Mouse (Mus musculus) hindbrain, embryonic 11.5 days (tissue): ENCODE data around the gene Twf2. TPM values are rescaled to one million over a fixed set of nuclear protein-coding genes. Genes with fewer than 3 reads are reported as not detected.

Experiments
- ATAC-seq: fragments of 200-750 bp; cut with Nextera tagmentation; 2 replicates; pipeline ENCODE4 v1.8.0; 2017; ENCODE audit warnings: mild to moderate bottlenecking, moderate TSS enrichment, moderate library complexity; ENCODE audit not compliant: low FRiP score
- DNase-seq: peaks from one replicate; pipeline ENCODE4 v3.0.0-alpha.2; 2015; ENCODE audit warnings: low spot score
- H3K27ac ChIP-seq: fragments of 300-500 bp; sonication (generic); 2 replicates; pipeline ENCODE4 v1.5.1; 2014; ENCODE audit warnings: mild to moderate bottlenecking, low read depth, low read length
- H3K27me3 ChIP-seq: fragments of 300-500 bp; sonication (generic); 2 replicates; pipeline ENCODE4 v1.6.1; 2014; ENCODE audit warnings: mild to moderate bottlenecking, low read length, moderate library complexity, mixed read lengths; ENCODE audit not compliant: control insufficient read depth, insufficient read depth
- H3K36me3 ChIP-seq: fragments of 300-500 bp; sonication (generic); 2 replicates; pipeline ENCODE4 v1.6.1; 2014; ENCODE audit warnings: mild to moderate bottlenecking, low read length, moderate library complexity, mixed read lengths; ENCODE audit not compliant: control insufficient read depth, insufficient read depth
- H3K4me1 ChIP-seq: fragments of 300-500 bp; sonication (generic); replicated peaks from 2 replicates; pipeline ENCODE4 v1.6.1; 2014; ENCODE audit warnings: low read length, mixed read lengths; ENCODE audit not compliant: control insufficient read depth, insufficient read depth
- H3K4me2 ChIP-seq: fragments of 300-500 bp; sonication (generic); replicated peaks from 2 replicates; pipeline ENCODE4 v1.6.1; 2014; ENCODE audit warnings: mild to moderate bottlenecking, low read depth, low read length
- H3K4me3 ChIP-seq: fragments of 300-500 bp; sonication (generic); 2 replicates; pipeline ENCODE4 v1.5.1; 2014; ENCODE audit warnings: low read depth, low read length
- H3K9ac ChIP-seq: fragments of 300-500 bp; sonication (generic); 2 replicates; pipeline ENCODE4 v1.6.1; 2014; ENCODE audit warnings: low read depth, low read length
- H3K9me3 ChIP-seq: fragments of 300-500 bp; sonication (generic); 2 replicates; pipeline ENCODE4 v1.6.1; 2016; ENCODE audit warnings: low read length; ENCODE audit not compliant: control insufficient read depth
- WGBS: fragments of 180-500 bp; shearing (Covaris S2); extraction: QIAGEN DNeasy Blood & Tissue Kit; methylation state at CpG from one replicate; pipeline ENCODE4 v1.1.7; 2014; 5-methylcytosine and 5-hydroxymethylcytosine counted together
- polyA plus RNA-seq: library from polyadenylated mRNA; unstranded; fragments of >200 nt; fragmentation: Nextera tagmentation; extraction: Ambion mirVana; gene quantifications from 2 replicates; pipeline ENCODE4 v1.2.1, GENCODE M21; 2014

The Twf2 gene
- 57.3 and 59.6 TPM in 2 replicates for polyA plus RNA-seq

DNA sequence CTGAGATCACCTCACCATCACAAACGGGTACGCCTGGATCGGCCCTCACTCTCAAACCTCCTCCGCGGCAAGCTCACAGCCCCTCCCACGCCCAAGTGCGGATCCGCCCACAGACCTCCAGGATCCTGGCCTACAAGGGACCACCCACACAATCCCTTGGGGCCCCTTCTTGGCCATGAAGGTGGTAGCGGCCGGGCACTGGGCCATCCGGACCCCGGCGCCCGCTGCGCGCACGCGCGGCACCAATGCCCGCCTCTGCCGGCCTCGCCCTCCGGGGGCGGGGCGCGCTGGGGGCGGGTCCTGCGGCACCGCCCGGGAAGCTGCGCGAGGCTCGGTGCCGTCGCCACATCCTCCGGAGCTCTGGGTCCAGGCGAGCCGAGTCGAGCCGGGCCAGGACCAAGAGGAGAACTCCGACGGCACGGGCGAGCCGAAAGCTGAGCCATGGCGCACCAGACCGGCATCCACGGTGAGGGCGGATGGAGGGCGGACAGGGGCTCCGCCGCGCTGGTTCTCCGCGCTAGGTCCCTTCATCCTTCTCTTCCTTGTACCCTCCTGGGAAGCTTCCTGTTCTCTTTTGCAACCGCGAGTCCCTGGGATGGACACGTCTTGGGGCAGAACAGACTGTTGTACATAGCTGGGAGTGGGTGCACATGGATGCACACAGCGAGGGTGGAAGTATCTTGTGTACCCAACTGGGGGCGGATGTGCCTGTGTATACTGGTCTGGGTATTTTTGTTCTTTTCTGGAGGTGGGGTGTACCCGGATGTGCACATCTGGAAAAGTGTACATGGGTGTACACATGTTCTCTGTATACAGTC, at the start of gene Twf2:
Gene Twf2 (plus strand): TSS at position 290 of the 818 bp plus-strand sequence.
- Histone ChIP-seq H3K27ac (peak within 1 kb of the TSS; percentile 39; the same call in 1 of the 2 replicates), H3K27me3 (no peaks in the 10 kb centered on the region), H3K36me3 (no peaks in the 10 kb centered on the region), H3K4me2 (peak within 1 kb of the TSS; percentile 73), H3K9me3 (no peaks in the 10 kb centered on the region), H3K9ac (peak within 1 kb of the TSS; percentile 80), H3K4me3 (peak within 1 kb of the TSS; percentile 65), H3K4me1 (peaks cover 4% of the 10 kb centered on the region)
- DNase-seq (peak; percentile 93), ATAC-seq (peak; percentile 84)
- WGBS = 2% methylated on average over 52 of the region's 61 CpGs

DNA sequence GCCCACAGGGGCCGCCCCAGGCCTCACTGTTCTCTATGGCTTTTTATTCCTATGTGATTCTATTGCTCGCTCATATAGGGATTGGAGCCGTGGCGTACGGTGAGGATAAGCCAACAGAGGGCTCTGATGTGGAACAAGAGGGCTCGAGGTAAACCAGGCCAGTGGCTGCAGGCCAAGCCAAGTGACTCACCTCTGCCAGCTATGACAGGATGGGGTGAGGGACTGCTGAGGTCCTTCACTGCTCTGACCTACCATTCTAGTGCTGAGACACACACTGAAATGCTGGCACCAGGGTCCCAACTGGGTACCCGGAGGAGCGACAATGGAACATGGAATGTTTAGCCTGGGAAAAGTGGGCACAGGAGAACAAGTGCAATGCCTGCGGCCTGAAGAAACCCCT, 48.8 kb upstream of the Twf2 start:
- no peak overlapping the region for H3K4me2 ChIP-seq
- no peak for DNase-seq
- H3K9me3 ChIP-seq = no peaks in the 10 kb centered on the region
- H3K4me3 ChIP-seq = no peak overlapping the region
- ATAC-seq = no peak
- H3K36me3 ChIP-seq = 0 out of 2 replicates have a peak, but pooled peaks cover 3% of the 10 kb centered on the region
- H3K27me3 ChIP-seq = 0 out of 2 replicates have a peak, but pooled peaks cover 4% of the 10 kb centered on the region
- no peaks in the 10 kb centered on the region for H3K4me1 ChIP-seq
- 86% methylated on average over 9 of the region's 9 CpGs for WGBS
- no peak overlapping the region for H3K9ac ChIP-seq
- no peak overlapping the region for H3K27ac ChIP-seq

DNA sequence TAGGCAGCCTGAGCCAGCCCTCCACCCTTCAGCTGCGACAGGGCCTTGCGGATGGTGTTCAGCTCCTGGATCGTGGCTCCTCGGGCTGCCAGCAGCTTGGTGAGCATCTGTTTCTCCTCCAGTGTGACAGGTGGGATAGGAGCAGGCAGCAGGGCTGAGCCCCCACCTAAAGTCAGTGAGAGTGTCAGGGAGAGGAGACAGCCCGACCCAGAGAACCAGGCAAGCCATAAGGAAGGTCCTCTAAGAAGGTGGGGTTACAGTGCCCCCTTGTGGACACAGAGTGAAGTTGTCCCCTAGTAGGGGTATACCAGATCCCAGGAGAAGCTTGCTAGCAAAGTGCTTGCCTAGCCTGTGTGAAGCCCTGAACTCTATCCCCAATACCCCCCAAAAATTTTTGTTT, 46.5 kb upstream of the Twf2 start:
- Histone ChIP-seq H3K4me3 (no peak overlapping the region), H3K27me3 (no peaks in the 10 kb centered on the region), H3K4me2 (no peak overlapping the region), H3K4me1 (no peaks in the 10 kb centered on the region), H3K9ac (no peak overlapping the region), H3K27ac (no peak overlapping the region), H3K36me3 (0 out of 2 replicates have a peak, but pooled peaks cover 3% of the 10 kb centered on the region), H3K9me3 (no peaks in the 10 kb centered on the region)
- DNase-seq (peak; percentile 85), ATAC-seq (peak; percentile 54)
- 61% methylated on average over 5 of the region's 5 CpGs for WGBS

DNA sequence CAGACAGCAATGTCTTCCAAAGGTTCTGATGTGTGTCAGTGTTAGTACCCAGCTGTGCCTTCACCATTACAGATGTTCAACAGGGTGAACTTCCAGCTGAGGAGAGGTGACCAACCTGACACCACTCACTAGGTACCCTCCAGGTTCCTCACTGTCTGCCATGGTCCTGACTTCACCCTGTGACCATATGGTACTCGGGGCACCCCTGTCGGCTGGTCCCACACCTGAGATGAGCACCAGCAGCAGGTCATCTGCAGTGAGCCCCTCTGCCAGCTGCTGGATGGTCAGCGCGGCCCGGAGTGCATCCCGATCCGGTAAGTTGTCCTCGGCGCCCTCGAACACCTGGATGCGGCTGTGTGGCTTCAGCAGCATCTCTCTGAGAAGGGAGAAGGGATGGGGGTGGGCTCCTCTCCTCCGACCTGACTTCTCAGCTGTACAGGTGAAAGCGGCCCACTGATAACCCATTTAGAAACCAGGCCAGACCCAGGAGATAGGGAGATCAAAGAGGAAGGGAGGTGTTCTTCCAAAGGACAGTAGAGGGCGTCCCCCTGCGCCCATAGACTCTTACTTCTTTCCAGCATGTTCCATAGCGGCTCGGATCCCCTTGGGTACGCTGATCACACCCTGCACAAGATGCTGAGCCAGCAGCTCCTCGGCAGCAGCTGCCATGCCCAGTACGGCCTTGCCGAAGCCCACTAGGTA, 45.8 kb upstream of the Twf2 start:
- 79% methylated on average over 21 of the region's 21 CpGs for WGBS
- no peaks in the 10 kb centered on the region for H3K9me3 ChIP-seq
- H3K4me1 ChIP-seq = no peaks in the 10 kb centered on the region
- H3K36me3 ChIP-seq = 0 out of 2 replicates have a peak, but pooled peaks cover 3% of the 10 kb centered on the region
- H3K4me3 ChIP-seq = no peak overlapping the region
- peak; percentile 10; the same call in 1 of the 2 replicates for ATAC-seq
- DNase-seq = no peak
- no peak overlapping the region for H3K4me2 ChIP-seq
- H3K27me3 ChIP-seq = no peaks in the 10 kb centered on the region
- no peak overlapping the region for H3K27ac ChIP-seq
- no peak overlapping the region for H3K9ac ChIP-seq

- Histone ChIP-seq H3K4me2 (no peak overlapping the region), H3K4me3 (no peak overlapping the region), H3K4me1 (no peaks in the 10 kb centered on the region), H3K9ac (no peak overlapping the region), H3K36me3 (0 out of 2 replicates have a peak, but pooled peaks cover 3% of the 10 kb centered on the region), H3K27ac (no peak overlapping the region), H3K9me3 (no peaks in the 10 kb centered on the region), H3K27me3 (no peaks in the 10 kb centered on the region)
- 92% methylated on average over 10 of the region's 10 CpGs for WGBS
- ATAC-seq = no peak
- DNase-seq = no peak
Observed at GRCm38 (mm10) chr9:106157623-106157925, 45.3 kb upstream of the Twf2 start.

GRCm38 (mm10) chr9:106158037-106158491, 44.8 kb upstream of the Twf2 start, which contains the start of gene Glyctk:
Glyctk (minus strand) TSS chr9:106158138.
- WGBS = 78% methylated on average over 6 of the region's 6 CpGs
- no peak for DNase-seq
- Histone ChIP-seq H3K27ac (no peak within 1 kb of the TSS), H3K4me1 (no peaks in the 10 kb centered on the region), H3K4me2 (no peak within 1 kb of the TSS), H3K9ac (no peak within 1 kb of the TSS), H3K36me3 (0 out of 2 replicates have a peak, but pooled peaks cover 3% of the 10 kb centered on the region), H3K4me3 (no peak within 1 kb of the TSS), H3K27me3 (no peaks in the 10 kb centered on the region), H3K9me3 (no peaks in the 10 kb centered on the region)
- ATAC-seq = no peak

DNA sequence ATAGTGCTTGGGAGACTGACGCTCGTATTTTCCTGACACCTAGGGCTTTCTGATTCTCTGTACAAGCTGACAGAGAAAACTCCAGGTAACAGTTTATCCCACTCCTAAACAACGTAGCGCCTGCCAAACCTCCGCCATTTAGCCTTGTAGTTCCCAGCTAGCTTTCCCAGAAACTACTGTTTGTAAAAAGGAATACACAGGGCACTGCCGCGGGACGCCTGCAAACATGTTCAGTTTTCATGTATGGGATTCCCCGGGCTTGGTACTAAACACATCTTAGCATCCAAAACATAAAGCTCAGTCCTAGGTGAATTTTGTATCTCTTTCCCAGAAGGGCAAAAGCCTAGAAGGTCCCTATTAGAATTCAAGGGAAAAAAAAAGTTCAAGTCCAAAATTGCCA, 43.7 kb upstream of the Twf2 start:
- Histone ChIP-seq H3K9me3 (no peaks in the 10 kb centered on the region), H3K4me1 (no peaks in the 10 kb centered on the region), H3K27ac (no peak overlapping the region), H3K9ac (0 out of 2 replicates have a peak overlapping the region, but pooled peaks have one; percentile 7), H3K4me2 (no peak overlapping the region; the same call in 1 of the 2 replicates), H3K36me3 (no peaks in the 10 kb centered on the region), H3K4me3 (no peak overlapping the region), H3K27me3 (no peaks in the 10 kb centered on the region)
- ATAC-seq (no peak), DNase-seq (no peak)
- 81% methylated on average over 9 of the region's 9 CpGs for WGBS

GRCm38 (mm10) chr9:106159784-106160301, 43.1 kb upstream of the Twf2 start:
- peak overlapping the region; percentile 60 for H3K9ac ChIP-seq
- peak; percentile 80 for ATAC-seq

More at GRCm38 (mm10) chr9:106159784-106160301, 43.1 kb upstream of the Twf2 start:
- peak overlapping the region; percentile 50 for H3K4me2 ChIP-seq
- peak overlapping the region; percentile 46 for H3K4me3 ChIP-seq
- H3K27ac ChIP-seq = peak overlapping the region; percentile 88
- 3% methylated on average over 24 of the region's 24 CpGs for WGBS
- peak; percentile 94 for DNase-seq
- no peaks in the 10 kb centered on the region for H3K4me1 ChIP-seq
- H3K9me3 ChIP-seq = no peaks in the 10 kb centered on the region
- no peaks in the 10 kb centered on the region for H3K27me3 ChIP-seq
- H3K36me3 ChIP-seq = no peaks in the 10 kb centered on the region
